Mouse (Mus musculus) embryonic facial prominence, embryonic 10.5 days (tissue): ENCODE results near the gene Padi1. TPM values are rescaled to one million over a fixed set of nuclear protein-coding genes. Genes with fewer than 3 reads are reported as not detected.

Experiments
- DNase-seq: peaks from one replicate; pipeline ENCODE4 v3.0.0-alpha.2; 2017; ENCODE audit warnings: low spot score
- H3K27ac ChIP-seq: fragments of 300-500 bp; sonication (generic); replicated peaks from 2 replicates; pipeline ENCODE4 v1.5.1; 2016; ENCODE audit warnings: mild to moderate bottlenecking
- H3K27me3 ChIP-seq: fragments of 300-500 bp; sonication (generic); replicated peaks from 2 replicates; pipeline ENCODE4 v1.6.1; 2016; ENCODE audit warnings: low read depth, mild to moderate bottlenecking; ENCODE audit not compliant: poor library complexity, severe bottlenecking
- H3K36me3 ChIP-seq: fragments of 300-500 bp; sonication (generic); replicated peaks from 2 replicates; pipeline ENCODE4 v1.6.1; 2016; ENCODE audit warnings: mild to moderate bottlenecking, moderate library complexity
- H3K4me1 ChIP-seq: fragments of 300-500 bp; sonication (generic); 2 replicates; pipeline ENCODE4 v1.6.1; 2016
- H3K4me3 ChIP-seq: fragments of 300-500 bp; sonication (generic); 2 replicates; pipeline ENCODE4 v1.5.1; 2016; ENCODE audit warnings: mild to moderate bottlenecking, moderate library complexity
- H3K9me3 ChIP-seq: fragments of 300-500 bp; sonication (generic); 2 replicates; pipeline ENCODE4 v1.6.1; 2016; ENCODE audit warnings: mild to moderate bottlenecking
- WGBS: fragments of 180-500 bp; shearing (Covaris S2); methylation state at CpG from one replicate; pipeline ENCODE4 v1.1.7; 2016; 5-methylcytosine and 5-hydroxymethylcytosine counted together
- polyA plus RNA-seq: library from polyadenylated mRNA; unstranded; fragments of >200 nt; fragmentation: Nextera tagmentation; extraction: Ambion mirVana; gene quantifications from 2 replicates; pipeline ENCODE4 v1.2.1, GENCODE M21; 2016

Padi1 gene
- polyA plus RNA-seq, 1 experiment from 2014 or later: 0.22 TPM

GRCm38 (mm10) chr4:140791071-140791470, 54.5 kb downstream of the Padi1 start:
- DNase-seq: no peak
- no peak overlapping the region for H3K4me3 ChIP-seq
- H3K27ac ChIP-seq: no peak overlapping the region
- H3K4me1 ChIP-seq: peaks cover 14% of the 10 kb centered on the region; the same call in 1 of the 2 replicates
- no peaks in the 10 kb centered on the region for H3K9me3 ChIP-seq
- WGBS: 86% methylated on average over 16 of the region's 16 CpGs
- no peaks in the 10 kb centered on the region for H3K27me3 ChIP-seq
- no peaks in the 10 kb centered on the region for H3K36me3 ChIP-seq

GRCm38 (mm10) chr4:140789983-140790382, 55.6 kb downstream of the Padi1 start:
- WGBS: 91% methylated on average over 4 of the region's 4 CpGs
- Histone ChIP-seq H3K9me3 (no peaks in the 10 kb centered on the region), H3K27ac (no peak overlapping the region), H3K36me3 (no peaks in the 10 kb centered on the region), H3K4me3 (no peak overlapping the region), H3K27me3 (no peaks in the 10 kb centered on the region), H3K4me1 (peaks cover 14% of the 10 kb centered on the region; the same call in 1 of the 2 replicates)
- no peak for DNase-seq

GRCm38 (mm10) chr4:140788983-140789382, 56.6 kb downstream of the Padi1 start:
- peaks cover 14% of the 10 kb centered on the region; the same call in 1 of the 2 replicates for H3K4me1 ChIP-seq
- 51% methylated on average over 6 of the region's 6 CpGs for WGBS
- H3K9me3 ChIP-seq: no peaks in the 10 kb centered on the region
- H3K27me3 ChIP-seq: no peaks in the 10 kb centered on the region
- no peaks in the 10 kb centered on the region for H3K36me3 ChIP-seq
- no peak overlapping the region for H3K27ac ChIP-seq
- H3K4me3 ChIP-seq: no peak overlapping the region
- DNase-seq: peak; percentile 81

- Histone ChIP-seq H3K4me1 (peaks cover 14% of the 10 kb centered on the region; the same call in 1 of the 2 replicates), H3K4me3 (no peak overlapping the region), H3K9me3 (no peaks in the 10 kb centered on the region), H3K27ac (no peak overlapping the region), H3K27me3 (no peaks in the 10 kb centered on the region), H3K36me3 (no peaks in the 10 kb centered on the region)
- WGBS: 81% methylated on average over 6 of the region's 6 CpGs
- no peak for DNase-seq
Observed at GRCm38 (mm10) chr4:140788264-140788663, 57.3 kb downstream of the Padi1 start.

GRCm38 (mm10) chr4:140787414-140787813, 58.2 kb downstream of the Padi1 start:
- H3K36me3 ChIP-seq: no peaks in the 10 kb centered on the region
- H3K4me1 ChIP-seq: peaks cover 14% of the 10 kb centered on the region; the same call in 1 of the 2 replicates
- no peaks in the 10 kb centered on the region; the same call in 1 of the 2 replicates for H3K9me3 ChIP-seq
- H3K27me3 ChIP-seq: no peaks in the 10 kb centered on the region
- WGBS: 79% methylated on average over 4 of the region's 4 CpGs
- no peak for DNase-seq
- H3K4me3 ChIP-seq: no peak overlapping the region
- no peak overlapping the region for H3K27ac ChIP-seq

GRCm38 (mm10) chr4:140785217-140785616, 60.4 kb downstream of the Padi1 start:
- 84% methylated on average over 5 of the region's 5 CpGs for WGBS
- Histone ChIP-seq H3K4me3 (no peak overlapping the region), H3K9me3 (no peaks in the 10 kb centered on the region; the same call in 1 of the 2 replicates), H3K4me1 (peaks cover 14% of the 10 kb centered on the region; the same call in 1 of the 2 replicates), H3K27ac (no peak overlapping the region), H3K27me3 (no peaks in the 10 kb centered on the region), H3K36me3 (no peaks in the 10 kb centered on the region)
- DNase-seq: no peak

GRCm38 (mm10) chr4:140784292-140784945, 61.2 kb downstream of the Padi1 start:
- Histone ChIP-seq H3K4me1 (peaks cover 14% of the 10 kb centered on the region; the same call in 1 of the 2 replicates), H3K9me3 (no peaks in the 10 kb centered on the region; the same call in 1 of the 2 replicates), H3K36me3 (no peaks in the 10 kb centered on the region), H3K4me3 (no peak overlapping the region), H3K27me3 (no peaks in the 10 kb centered on the region), H3K27ac (no peak overlapping the region)
- WGBS: 95% methylated on average over 9 of the region's 9 CpGs
- no peak for DNase-seq

- H3K4me1 ChIP-seq: peaks cover 10% of the 10 kb centered on the region; the same call in 1 of the 2 replicates
- no peak overlapping the region for H3K27ac ChIP-seq
- WGBS: 89% methylated on average over 9 of the region's 9 CpGs
- H3K9me3 ChIP-seq: no peaks in the 10 kb centered on the region; the same call in 1 of the 2 replicates
- H3K27me3 ChIP-seq: no peaks in the 10 kb centered on the region
- DNase-seq: no peak
- no peaks in the 10 kb centered on the region for H3K36me3 ChIP-seq
- no peak overlapping the region for H3K4me3 ChIP-seq
Observed at GRCm38 (mm10) chr4:140782821-140783220, 62.8 kb downstream of the Padi1 start.

- H3K9me3 ChIP-seq: no peaks in the 10 kb centered on the region; the same call in 1 of the 2 replicates
- no peaks in the 10 kb centered on the region for H3K27me3 ChIP-seq
- no peaks in the 10 kb centered on the region for H3K36me3 ChIP-seq
- H3K4me3 ChIP-seq: no peak overlapping the region
- DNase-seq: no peak
- 84% methylated on average over 14 of the region's 14 CpGs for WGBS
- peaks cover 10% of the 10 kb centered on the region; the same call in 1 of the 2 replicates for H3K4me1 ChIP-seq
- no peak overlapping the region for H3K27ac ChIP-seq
Observed at GRCm38 (mm10) chr4:140780507-140780906, 65.1 kb downstream of the Padi1 start.

GRCm38 (mm10) chr4:140779803-140780397, 65.7 kb downstream of the Padi1 start:
- 66% methylated on average over 19 of the region's 19 CpGs for WGBS
- 0 out of 2 replicates have a peak overlapping the region, but pooled peaks have one; percentile 6 for H3K27ac ChIP-seq
- H3K9me3 ChIP-seq: no peaks in the 10 kb centered on the region; the same call in 1 of the 2 replicates

GRCm38 (mm10) chr4:140776623-140777022, 69.0 kb downstream of the Padi1 start:
- Histone ChIP-seq H3K4me1 (peaks cover 15% of the 10 kb centered on the region), H3K9me3 (no peaks in the 10 kb centered on the region), H3K27me3 (no peaks in the 10 kb centered on the region; the same call in 1 of the 2 replicates), H3K36me3 (no peaks in the 10 kb centered on the region), H3K4me3 (no peak overlapping the region), H3K27ac (no peak overlapping the region)
- WGBS: 78% methylated on average over 13 of the region's 13 CpGs
- DNase-seq: no peak

More at GRCm38 (mm10) chr4:140779803-140780397, 65.7 kb downstream of the Padi1 start:
- Histone ChIP-seq H3K27me3 (no peaks in the 10 kb centered on the region), H3K36me3 (no peaks in the 10 kb centered on the region), H3K4me3 (no peak overlapping the region), H3K4me1 (peaks cover 10% of the 10 kb centered on the region; the same call in 1 of the 2 replicates)
- DNase-seq: peak; percentile 52

GRCm38 (mm10) chr4:140775876-140776275, 69.7 kb downstream of the Padi1 start:
- H3K27me3 ChIP-seq: no peaks in the 10 kb centered on the region; the same call in 1 of the 2 replicates
- DNase-seq: no peak
- H3K9me3 ChIP-seq: no peaks in the 10 kb centered on the region
- H3K4me1 ChIP-seq: peaks cover 18% of the 10 kb centered on the region
- H3K36me3 ChIP-seq: no peaks in the 10 kb centered on the region
- 89% methylated on average over 10 of the region's 10 CpGs for WGBS
- no peak overlapping the region for H3K4me3 ChIP-seq
- no peak overlapping the region for H3K27ac ChIP-seq
